Mouse (Mus musculus) large intestine, adult 2 months (tissue): ENCODE results near the gene Cd244a. TPM values are rescaled to one million over a fixed set of nuclear protein-coding genes. Genes with fewer than 3 reads are reported as not detected.

Experiments used
- DNase-seq: peaks from one replicate; pipeline ENCODE4 v3.0.0-alpha.2; 2012; ENCODE audit warnings: low read depth, low spot score
- WGBS: fragments of 180-500 bp; shearing (Covaris S2); methylation state at CpG from one replicate; pipeline ENCODE4 v1.1.7; 2018; 5-methylcytosine and 5-hydroxymethylcytosine counted together
- polyA plus RNA-seq: library from polyadenylated mRNA; depleted of rRNA; stranded (reverse); fragments of >200 nt; gene quantifications from 2 replicates; pipeline ENCODE4 v1.2.3, GENCODE M21; 2012

Cd244a gene
- polyA plus RNA-seq, 1 experiment, result 2.4 TPM

DNA sequence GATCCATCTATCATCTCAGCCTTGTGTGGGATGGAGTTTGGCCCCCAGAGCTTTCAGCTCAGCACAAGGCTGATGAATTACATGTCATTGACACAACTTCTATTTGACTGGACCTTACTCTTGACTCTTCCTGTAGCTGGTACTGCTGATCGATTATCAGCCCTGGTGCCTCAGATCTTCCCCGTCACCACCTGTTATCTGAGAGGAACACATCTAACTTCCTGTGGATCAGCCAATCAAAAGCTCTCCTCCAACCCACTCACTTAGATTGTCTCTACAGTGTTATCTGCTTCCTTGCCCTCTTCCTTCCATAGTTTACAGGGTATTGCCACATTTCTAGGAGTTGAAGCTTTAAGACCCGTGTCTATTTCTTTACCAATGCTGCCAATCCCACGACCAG lies 6.9 kb downstream of the Cd244a start:
- WGBS, result 62% methylated on average over 4 of the region's 4 CpGs
- no peak for DNase-seq

DNA sequence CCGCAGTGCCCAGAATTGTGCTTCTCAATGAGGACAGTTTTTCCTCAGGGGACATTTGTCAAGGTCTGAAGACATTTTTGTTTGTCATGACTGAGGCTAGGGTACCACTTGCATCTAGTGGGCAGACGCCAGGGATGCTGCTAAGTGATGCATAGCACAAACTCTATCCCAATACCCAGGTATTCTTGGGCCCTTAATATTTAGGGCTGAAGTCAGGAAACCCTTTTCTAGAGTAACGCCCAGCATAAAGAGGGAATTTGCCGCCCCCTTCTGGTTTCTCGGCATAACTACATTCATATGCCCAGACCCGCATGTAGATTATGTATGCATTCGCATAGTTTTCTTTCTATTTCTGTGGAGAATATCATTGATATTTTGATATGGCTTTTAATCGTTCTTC lies 7.8 kb downstream of the Cd244a start:
- DNase-seq, result peak; percentile 27
- 16% methylated on average over 8 of the region's 8 CpGs for WGBS

DNA sequence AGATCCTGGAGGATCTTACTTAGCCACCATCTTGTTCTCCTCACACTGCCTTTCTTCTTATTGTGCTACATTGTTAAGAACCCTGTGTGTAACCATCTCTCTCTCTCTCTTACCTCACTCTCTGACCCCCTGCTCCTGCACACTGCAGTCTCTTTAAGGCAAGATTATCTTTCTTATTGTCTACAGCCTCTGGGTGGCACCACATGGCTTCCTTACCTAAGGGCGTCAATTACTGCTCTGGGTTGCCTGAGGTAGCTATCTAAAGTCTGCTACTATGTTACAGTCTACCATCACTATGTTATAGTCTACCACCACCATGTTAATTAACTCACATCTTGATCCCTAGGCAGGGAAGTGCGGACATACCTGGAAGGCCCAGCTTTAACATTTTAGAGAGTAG lies 9.4 kb downstream of the Cd244a start:
- WGBS, result 66% methylated on average over 2 of the region's 2 CpGs

DNA sequence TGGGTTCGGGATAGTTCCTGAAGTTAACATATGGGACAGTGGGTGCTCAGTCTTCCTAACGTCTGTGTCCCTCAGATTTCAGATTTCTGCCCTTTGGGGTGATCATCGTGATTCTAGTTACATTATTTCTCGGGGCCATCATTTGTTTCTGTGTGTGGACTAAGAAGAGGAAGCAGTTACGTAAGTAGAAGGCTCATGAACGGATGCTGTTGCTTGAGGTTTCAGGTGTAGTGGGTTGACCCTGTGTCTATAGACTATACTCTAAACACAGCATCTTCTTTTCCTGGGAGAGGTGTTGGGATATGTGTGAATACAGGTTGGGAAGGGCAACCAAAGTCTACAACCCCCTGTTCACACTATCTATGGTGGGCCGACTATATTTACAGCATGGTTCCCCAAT lies 18.2 kb downstream of the Cd244a start:
- no peak for DNase-seq
- 78% methylated on average over 7 of the region's 7 CpGs for WGBS

More for the DNA sequence above, 9.4 kb downstream of the Cd244a start:
- DNase-seq, result no peak

DNA sequence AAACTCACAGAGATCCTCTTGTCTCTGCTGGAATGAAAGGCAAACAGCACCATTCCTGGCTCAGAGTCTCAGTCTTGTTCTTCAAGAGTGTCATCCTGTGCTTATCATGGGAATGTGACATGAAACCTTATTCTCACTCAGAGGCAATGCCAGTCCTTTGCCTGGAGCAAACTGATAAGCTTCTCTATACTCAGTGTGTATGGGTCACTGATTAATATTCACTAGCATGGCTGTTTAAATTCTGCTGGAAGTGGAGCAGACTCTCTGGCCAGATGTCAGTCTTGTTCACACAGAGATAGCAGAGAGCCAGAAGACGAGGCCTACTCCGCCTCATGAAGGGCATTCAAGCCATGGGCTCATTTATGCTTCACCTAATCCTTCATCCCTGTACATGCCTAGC lies 25.6 kb downstream of the Cd244a start:
- WGBS, result 75% methylated on average over 2 of the region's 2 CpGs
- no peak for DNase-seq

DNA sequence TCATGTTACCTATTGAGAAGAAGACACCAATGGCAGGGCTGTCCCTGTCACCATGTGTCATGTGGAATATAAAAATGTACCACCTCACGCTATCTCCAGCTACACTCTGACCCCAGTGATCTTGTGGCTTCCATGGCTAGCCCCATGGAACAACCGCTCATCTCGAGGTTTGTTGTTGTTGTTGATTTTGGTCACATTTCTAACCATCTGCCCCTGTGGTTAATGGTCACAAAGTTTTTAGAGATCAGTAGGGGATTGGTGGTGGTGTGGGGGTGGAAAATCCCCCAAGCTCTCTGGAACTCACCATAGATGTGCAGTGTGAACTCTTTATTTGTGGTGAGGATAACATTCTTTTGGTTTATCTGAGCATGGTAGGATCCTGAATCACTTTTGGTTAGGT lies 45.7 kb downstream of the Cd244a start:
- 75% methylated on average over 3 of the region's 3 CpGs for WGBS

DNA sequence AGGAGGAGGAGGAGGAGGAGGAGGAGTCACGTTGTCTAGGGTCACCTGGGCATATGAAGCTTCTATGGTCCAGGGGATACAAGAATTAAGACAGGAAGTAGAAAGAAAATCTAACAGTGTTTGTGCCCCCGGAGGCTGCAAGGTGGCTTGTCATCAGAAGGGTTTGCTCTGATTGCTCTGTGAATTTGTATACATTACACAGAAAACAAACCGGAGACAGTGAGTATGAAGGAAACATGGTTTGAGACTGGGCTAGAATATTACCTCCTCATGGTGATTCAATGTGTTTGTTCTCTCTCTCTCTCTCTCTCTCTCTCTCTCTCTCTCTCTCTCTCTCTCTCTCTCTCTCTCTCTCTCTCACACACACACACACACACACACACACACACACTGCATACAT lies 47.7 kb downstream of the Cd244a start:
- 62% methylated on average over 3 of the region's 3 CpGs for WGBS
- DNase-seq, result no peak

More for the DNA sequence above, 45.7 kb downstream of the Cd244a start:
- DNase-seq, result no peak

DNA sequence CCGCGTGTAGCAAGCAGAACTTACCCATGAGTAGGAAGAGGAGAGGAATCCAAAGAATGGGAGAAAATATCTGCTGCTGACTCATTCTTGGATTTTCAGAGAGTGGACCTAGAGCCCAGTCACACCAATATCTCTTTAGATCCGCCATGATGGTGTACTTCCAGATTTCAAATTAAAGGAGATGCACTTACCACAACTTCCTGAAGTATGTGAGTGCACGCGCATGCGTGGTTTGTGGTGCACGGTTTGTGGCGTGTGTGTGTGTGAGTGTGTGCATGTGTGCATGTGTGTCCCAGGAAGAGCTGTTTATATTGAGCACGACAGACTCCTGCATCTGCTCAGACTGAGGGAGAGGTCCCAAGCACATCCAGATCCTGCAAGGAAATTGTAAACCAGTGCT lies 48.2 kb downstream of the Cd244a start, which contains the start of gene Ly9:
Ly9 (minus strand) TSS at position 235 of the 400 bp plus-strand sequence.
- WGBS, result 75% methylated on average over 9 of the region's 9 CpGs
- DNase-seq, result no peak

DNA sequence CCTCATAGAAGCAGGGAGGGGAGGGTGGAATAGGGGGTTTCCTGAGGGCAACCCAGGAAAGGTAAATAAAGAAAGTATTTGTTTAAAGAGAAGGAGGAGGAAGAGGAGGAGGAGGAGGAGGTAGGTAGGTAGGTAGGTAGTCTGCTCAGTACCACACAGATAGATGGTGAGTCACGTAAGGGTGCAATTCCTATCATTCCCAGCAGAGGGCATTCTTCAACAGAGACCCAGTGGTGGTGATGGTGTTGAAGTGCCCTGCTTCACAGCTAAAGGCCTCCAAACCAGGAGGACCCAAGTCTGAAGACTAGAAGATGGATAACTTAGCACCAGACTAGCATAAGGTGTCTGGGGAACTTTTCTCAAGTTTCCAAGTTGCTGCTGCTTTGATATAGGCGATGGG lies 51.0 kb downstream of the Cd244a start:
- no peak for DNase-seq
- WGBS, result 92% methylated on average over 2 of the region's 2 CpGs

DNA sequence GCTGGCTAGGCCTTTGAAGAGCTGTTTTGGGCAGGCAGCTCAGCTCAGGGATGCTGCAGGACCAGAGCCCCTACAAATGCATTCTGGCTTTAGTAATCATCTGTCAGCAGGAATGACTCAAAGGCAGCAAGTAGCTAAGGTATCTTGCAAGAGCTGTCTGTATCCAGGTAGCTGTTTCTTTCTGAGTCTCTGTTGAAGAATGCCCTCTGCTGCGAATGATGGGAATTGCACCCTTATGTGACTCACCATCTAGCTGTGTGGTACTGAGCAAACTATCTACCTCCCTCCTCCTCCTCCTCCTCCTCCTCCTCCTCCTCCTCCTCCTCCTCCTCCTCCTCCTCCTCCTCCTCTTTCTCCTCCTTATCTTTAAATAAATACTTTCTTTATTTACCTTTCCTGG lies 51.8 kb downstream of the Cd244a start:
- WGBS, result 30% methylated on average over 1 of the region's 1 CpGs
- no peak for DNase-seq

DNA sequence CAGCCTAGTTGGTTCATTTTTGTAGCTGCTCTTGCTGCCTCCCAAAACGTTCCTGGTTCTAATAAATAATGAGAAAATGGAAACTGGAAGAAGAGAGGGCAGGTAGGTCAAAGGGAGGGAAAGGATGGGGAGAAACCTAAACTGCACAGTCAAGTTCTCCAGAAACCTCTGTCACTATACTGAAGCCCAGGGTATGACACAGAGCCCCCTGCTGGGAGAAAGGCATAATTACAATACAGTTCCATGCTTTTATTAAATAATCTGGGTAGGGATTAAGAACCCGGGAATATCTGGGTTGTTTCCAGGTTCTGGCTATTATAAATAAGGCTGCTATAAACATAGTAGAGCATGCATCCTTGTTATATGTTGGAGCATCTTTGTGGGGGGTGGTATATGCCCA lies 55.0 kb downstream of the Cd244a start:
- no peak for DNase-seq
- WGBS, result 14% methylated on average over 2 of the region's 2 CpGs

DNA sequence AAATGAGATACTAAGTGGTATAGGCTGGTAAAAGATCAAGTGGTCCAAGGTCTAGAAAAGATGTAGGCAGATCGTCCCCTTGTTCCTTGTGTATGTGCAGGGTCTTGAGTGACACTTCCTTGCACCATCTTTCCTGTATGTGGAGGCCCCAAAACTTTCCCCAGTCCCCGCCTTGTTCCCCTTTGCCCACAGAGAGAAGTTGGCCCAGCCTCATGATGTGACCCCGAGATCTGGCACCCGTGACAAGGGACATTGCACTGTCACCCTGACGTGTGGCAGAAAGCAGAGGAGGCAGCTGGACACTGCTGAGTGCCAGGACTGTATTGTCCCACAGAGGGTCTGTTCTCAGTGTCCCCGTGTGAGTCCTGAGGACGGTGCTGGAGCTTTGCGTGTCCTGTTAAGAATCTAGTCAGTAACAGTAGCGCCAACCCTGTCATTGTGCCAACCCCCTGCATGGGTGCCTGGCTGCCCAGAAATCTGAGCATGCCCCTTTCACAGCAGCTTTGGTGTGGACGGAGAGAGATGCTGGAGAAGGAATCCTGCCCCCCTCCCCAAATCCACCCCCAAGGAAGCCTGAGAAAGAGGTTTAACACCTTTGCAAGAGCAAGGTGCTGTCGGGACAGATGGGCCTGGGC lies 58.0 kb downstream of the Cd244a start:
- WGBS, result 79% methylated on average over 11 of the region's 11 CpGs
- DNase-seq, result no peak

DNA sequence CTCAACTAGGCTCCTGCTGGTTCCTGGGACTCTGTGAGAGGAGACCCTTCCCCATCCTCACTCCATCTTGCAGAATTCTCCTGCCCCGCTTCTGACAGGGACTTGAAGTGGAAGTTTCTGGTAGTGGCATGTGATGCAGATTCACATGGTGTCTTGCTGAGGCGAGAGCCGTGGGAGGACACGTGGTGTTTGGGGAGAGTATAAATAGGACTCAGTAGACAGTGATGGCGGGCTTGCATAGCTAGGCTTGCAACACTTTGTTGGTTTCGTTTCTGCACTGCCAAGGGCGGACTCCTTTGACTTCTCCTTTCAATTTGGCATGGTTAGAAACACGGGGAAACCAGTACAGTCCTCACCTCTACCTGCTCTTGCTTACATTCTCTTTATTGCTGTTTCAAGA lies 60.0 kb downstream of the Cd244a start:
- 68% methylated on average over 8 of the region's 8 CpGs for WGBS
- no peak for DNase-seq

DNA sequence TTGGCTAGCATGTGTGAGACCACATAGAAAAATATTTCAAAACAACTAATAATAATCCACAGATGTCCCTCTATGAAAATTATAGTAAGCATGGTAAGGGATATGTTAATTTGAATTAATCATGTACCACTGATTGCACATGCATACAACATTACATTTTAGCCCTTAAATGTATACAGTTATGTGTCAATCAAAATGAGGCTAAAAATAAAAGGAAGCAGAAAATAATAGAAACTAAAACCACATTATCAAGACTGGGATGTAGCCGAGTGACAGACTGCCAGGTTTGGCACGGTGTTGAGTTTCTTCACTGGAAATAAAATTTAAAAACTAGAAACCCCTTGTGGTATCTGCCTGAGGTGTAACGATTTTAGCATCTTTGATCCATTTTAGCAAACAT lies 60.7 kb downstream of the Cd244a start:
- WGBS, result 74% methylated on average over 3 of the region's 3 CpGs
- no peak for DNase-seq

DNA sequence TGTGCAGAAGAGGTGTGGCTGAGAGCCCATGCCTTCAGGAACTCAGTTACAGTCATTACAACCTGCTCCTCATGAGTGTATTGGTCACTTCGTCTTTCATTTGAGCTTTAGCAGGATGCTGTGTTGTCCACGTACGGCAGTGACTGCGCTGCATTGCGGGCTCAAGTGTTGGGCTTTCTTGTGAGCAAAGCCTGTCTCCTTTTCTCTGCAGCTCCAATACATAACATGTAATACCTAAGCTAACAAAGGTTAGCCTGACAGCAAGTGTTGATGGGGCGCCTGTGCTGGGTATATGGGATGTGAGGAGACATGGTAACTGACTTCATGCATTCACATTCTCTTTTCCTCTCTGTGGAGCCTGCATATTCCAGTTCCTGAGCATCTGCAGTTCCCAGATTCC lies 61.1 kb downstream of the Cd244a start:
- no peak for DNase-seq
- WGBS, result 88% methylated on average over 6 of the region's 6 CpGs

DNA sequence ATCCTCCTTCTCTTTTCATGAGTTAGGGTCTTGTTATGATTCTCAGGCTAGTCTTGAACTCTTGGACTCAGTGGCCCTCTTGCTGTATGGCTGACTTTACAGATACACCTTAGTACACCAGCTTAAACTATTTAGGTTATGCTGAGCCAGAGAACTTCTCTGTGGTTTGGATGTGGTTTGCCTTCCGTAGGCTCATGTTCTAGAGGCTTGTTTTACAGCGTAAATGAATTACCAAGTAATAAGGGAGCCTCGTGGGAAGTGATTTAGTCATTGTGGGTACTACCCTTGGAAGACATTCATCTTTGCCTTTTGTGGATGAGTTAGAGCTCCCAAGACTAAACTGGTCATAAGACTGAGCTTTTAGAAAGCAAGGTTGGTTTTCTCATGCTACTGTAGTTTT lies 68.8 kb downstream of the Cd244a start:
- WGBS, result 64% methylated on average over 3 of the region's 3 CpGs
- DNase-seq, result no peak

DNA sequence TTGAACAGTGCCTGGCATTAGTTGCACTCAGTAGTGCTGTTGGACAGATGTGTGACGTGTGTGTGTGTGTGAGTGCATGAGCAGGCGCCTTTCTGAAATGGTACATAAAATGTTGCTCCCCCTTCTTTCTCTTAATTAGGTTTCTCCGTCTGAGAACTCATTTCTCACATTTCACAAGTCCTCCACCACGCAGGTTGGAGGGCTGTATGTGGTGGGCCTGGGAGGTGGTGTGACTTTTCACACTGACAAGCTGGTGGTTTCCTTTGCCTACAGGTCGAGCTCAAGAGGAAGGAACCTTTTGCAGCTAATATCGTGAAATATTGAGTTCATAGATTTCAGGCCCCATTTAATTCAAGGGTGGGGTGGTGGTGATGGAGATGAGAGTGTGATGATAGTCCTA lies 70.2 kb downstream of the Cd244a start:
- 73% methylated on average over 6 of the region's 6 CpGs for WGBS
- no peak for DNase-seq

DNA sequence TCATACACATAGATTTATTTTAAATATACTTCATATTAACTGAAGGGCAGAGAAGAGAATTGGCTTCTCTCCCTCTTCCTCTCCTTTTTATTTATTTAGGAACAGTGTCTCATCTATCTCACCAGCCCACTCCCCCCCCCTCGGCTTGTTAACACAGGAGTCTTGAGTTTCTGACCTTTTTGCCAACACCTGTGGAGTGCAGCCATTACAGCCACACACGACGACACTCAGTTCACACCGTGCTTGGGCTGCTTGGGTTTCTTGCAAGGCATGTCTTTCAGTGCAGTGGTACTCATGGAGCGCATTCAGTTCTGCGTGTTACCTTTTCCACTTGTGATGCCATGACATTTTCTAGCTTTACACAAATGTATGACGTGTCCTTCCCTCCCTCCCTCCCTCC lies 71.0 kb downstream of the Cd244a start:
- 72% methylated on average over 7 of the region's 7 CpGs for WGBS
- DNase-seq, result no peak

DNA sequence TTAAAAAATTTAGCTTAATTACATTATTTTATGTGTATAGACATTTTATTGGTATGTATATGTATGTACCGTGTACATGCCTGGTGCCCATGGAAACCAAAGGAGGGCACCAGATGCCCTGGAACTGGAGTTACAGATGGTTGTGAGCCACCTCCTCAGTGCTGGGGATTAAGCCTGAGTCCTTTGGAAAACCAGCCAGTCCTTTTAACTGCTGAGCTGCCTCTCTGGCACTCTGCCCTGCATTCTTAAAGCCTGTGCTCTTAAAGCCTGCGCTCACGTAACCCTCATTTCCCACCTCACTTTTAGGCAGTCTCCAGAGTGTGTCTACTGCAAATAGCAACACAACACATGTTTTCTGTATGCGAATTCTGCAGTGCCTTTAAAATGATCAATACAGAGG lies 71.9 kb downstream of the Cd244a start:
- DNase-seq, result no peak
- WGBS, result 70% methylated on average over 4 of the region's 4 CpGs

DNA sequence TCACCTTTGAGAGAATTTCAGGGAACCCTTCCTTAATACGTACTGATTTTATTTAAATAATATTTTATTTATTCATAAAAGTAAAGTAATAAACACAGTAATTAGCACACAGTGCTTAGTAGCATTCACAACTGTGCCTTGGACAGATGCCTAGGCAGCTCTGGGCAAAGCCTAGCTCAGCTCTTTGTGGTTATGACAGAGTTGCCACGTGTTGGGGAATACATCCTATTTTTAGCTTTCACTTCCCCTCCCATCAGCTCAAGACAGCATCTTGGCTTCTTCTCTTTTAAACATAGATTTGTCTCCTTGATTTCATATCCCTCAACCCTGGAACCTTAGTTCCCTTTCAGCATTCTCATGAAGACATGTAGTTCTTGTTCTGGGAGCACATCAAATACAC lies 72.5 kb downstream of the Cd244a start:
- DNase-seq, result no peak
- WGBS, result 51% methylated on average over 2 of the region's 2 CpGs

DNA sequence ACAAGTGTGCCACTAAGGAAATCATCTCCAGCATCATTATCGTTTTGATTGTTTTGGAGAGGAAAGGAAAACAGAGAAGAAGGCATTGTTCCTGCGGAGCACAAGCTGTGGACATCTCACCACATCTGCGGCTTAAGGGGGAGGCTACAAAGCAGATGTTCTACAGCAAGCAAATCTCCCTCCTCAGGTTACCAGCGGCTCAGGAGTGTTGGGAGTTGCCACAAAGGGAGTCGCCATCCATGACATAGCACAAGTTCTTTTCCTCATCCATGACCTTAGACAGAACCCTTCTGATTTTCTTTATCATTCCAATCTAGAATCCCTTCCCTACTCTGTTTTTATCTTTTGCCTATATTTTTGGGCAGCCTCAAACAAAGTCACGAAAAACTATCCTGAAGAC lies 76.7 kb downstream of the Cd244a start:
- no peak for DNase-seq
- 58% methylated on average over 6 of the region's 6 CpGs for WGBS

DNA sequence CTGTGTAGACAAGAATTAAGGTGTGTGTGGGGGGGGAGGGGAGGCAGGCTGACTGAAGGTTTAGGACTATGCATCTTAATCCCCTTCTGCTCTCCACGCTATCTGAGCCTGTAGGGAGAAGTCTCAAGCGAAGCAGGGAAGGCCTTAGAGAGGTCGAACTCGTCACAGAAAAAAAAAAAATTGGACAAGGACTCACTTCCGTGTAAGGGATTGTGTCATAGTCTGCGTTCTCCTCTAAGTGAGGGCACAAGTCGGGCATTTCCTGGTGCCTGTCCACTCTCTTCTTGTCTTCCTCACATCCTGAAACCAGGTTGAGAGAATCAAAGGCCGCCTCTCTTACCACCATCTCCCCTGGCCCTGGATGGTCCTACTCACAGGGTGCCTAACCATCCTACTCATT lies 78.1 kb downstream of the Cd244a start:
- no peak for DNase-seq
- WGBS, result 75% methylated on average over 8 of the region's 8 CpGs
